Mouse (Mus musculus): ENCODE results near the gene Prkcb. TPM values are rescaled to one million over a fixed set of nuclear protein-coding genes. Genes with fewer than 3 reads are reported as not detected.
A peak's percentile ranks its signal among the peaks of the same experiment; 100 is the strongest.
"Not testable (repeated sequence)": the region's sequence is repeated elsewhere in the genome, so short reads cannot be mapped to it uniquely, and the experiment has no call there.

The Prkcb gene
- polyA plus RNA-seq (2016; fragmentation: Nextera tagmentation; extraction: Ambion mirVana) = 13.3 and 14.3 TPM in 2 replicates

- peak within 1 kb of the TSS; percentile 72 for H3K4me3 ChIP-seq
- H3K4me1 ChIP-seq = peaks cover 13% of the 10 kb centered on the region
- peak within 1 kb of the TSS; percentile 63 for H3K27ac ChIP-seq
- H3K9me3 ChIP-seq = no peaks in the 10 kb centered on the region
- peak; percentile 87 for DNase-seq (ENCODE audit: low spot score)
- 8% methylated on average over 40 of the region's 42 CpGs for WGBS
- peaks cover 50% of the 10 kb centered on the region for H3K27me3 ChIP-seq (ENCODE audit: insufficient read depth, poor library complexity, severe bottlenecking)
- H3K36me3 ChIP-seq = no peaks in the 10 kb centered on the region
Measured at GRCm38 (mm10) chr7:122288605-122289242, at the start of gene Prkcb. Gene Prkcb (plus strand): TSS chr7:122288751.

- H3K27me3 ChIP-seq (ENCODE audit: insufficient read depth, poor library complexity, severe bottlenecking) = no peaks in the 10 kb centered on the region
- no peaks in the 10 kb centered on the region for H3K36me3 ChIP-seq
- H3K9me3 ChIP-seq = no peaks in the 10 kb centered on the region
- no peak overlapping the region for H3K4me3 ChIP-seq
- no peak overlapping the region for H3K27ac ChIP-seq
- 79% methylated on average over 2 of the region's 2 CpGs for WGBS
- DNase-seq (ENCODE audit: low spot score) = no peak
- H3K4me1 ChIP-seq = no peaks in the 10 kb centered on the region
Measured at GRCm38 (mm10) chr7:122238939-122239338, 49.6 kb upstream of the Prkcb start.

GRCm38 (mm10) chr7:122240413-122241119 is 48.0 kb upstream of the Prkcb start:
- WGBS = 72% methylated on average over 6 of the region's 6 CpGs

GRCm38 (mm10) chr7:122242260-122242659 is 46.3 kb upstream of the Prkcb start:
- no peak for DNase-seq (ENCODE audit: low spot score)
- H3K36me3 ChIP-seq = no peaks in the 10 kb centered on the region
- 46% methylated on average over 1 of the region's 1 CpGs for WGBS
- no peak overlapping the region for H3K4me3 ChIP-seq
- no peaks in the 10 kb centered on the region for H3K27me3 ChIP-seq (ENCODE audit: insufficient read depth, poor library complexity, severe bottlenecking)
- no peaks in the 10 kb centered on the region for H3K9me3 ChIP-seq
- no peak overlapping the region for H3K27ac ChIP-seq
- H3K4me1 ChIP-seq = no peaks in the 10 kb centered on the region

More at GRCm38 (mm10) chr7:122240413-122241119, 48.0 kb upstream of the Prkcb start:
- no peaks in the 10 kb centered on the region for H3K27me3 ChIP-seq (ENCODE audit: insufficient read depth, poor library complexity, severe bottlenecking)
- H3K27ac ChIP-seq = no peak overlapping the region
- no peaks in the 10 kb centered on the region for H3K36me3 ChIP-seq
- H3K9me3 ChIP-seq = no peaks in the 10 kb centered on the region
- no peaks in the 10 kb centered on the region for H3K4me1 ChIP-seq
- DNase-seq (ENCODE audit: low spot score) = no peak
- H3K4me3 ChIP-seq = no peak overlapping the region

GRCm38 (mm10) chr7:122242744-122243143 is 45.8 kb upstream of the Prkcb start:
- H3K4me1 ChIP-seq; H3K27me3 ChIP-seq (ENCODE audit: insufficient read depth, poor library complexity, severe bottlenecking); H3K36me3 ChIP-seq; DNase-seq (ENCODE audit: low spot score); H3K27ac ChIP-seq; H3K9me3 ChIP-seq; H3K4me3 ChIP-seq: not testable (repeated sequence)

GRCm38 (mm10) chr7:122244166-122244565 is 44.4 kb upstream of the Prkcb start:
- no peak overlapping the region for H3K4me3 ChIP-seq
- no peaks in the 10 kb centered on the region for H3K9me3 ChIP-seq
- no peaks in the 10 kb centered on the region for H3K36me3 ChIP-seq
- no peaks in the 10 kb centered on the region for H3K4me1 ChIP-seq
- no peaks in the 10 kb centered on the region for H3K27me3 ChIP-seq (ENCODE audit: insufficient read depth, poor library complexity, severe bottlenecking)
- DNase-seq (ENCODE audit: low spot score) = no peak
- no peak overlapping the region for H3K27ac ChIP-seq
- 48% methylated on average over 7 of the region's 7 CpGs for WGBS

- no peaks in the 10 kb centered on the region for H3K4me1 ChIP-seq
- no peaks in the 10 kb centered on the region for H3K27me3 ChIP-seq (ENCODE audit: insufficient read depth, poor library complexity, severe bottlenecking)
Measured at GRCm38 (mm10) chr7:122244584-122244983, 44.0 kb upstream of the Prkcb start.

GRCm38 (mm10) chr7:122245976-122246375 is 42.6 kb upstream of the Prkcb start:
- Histone ChIP-seq H3K9me3 (no peaks in the 10 kb centered on the region), H3K4me3 (no peak overlapping the region), H3K27me3 (ENCODE audit: insufficient read depth, poor library complexity, severe bottlenecking) (no peaks in the 10 kb centered on the region), H3K4me1 (no peaks in the 10 kb centered on the region), H3K27ac (no peak overlapping the region), H3K36me3 (no peaks in the 10 kb centered on the region)
- 70% methylated on average over 4 of the region's 5 CpGs for WGBS
- no peak for DNase-seq (ENCODE audit: low spot score)

More at GRCm38 (mm10) chr7:122244584-122244983, 44.0 kb upstream of the Prkcb start:
- Histone ChIP-seq H3K9me3 (no peaks in the 10 kb centered on the region), H3K36me3 (no peaks in the 10 kb centered on the region), H3K27ac (no peak overlapping the region), H3K4me3 (no peak overlapping the region)
- no peak for DNase-seq (ENCODE audit: low spot score)
- WGBS = 53% methylated on average over 8 of the region's 8 CpGs

- H3K4me1 ChIP-seq = no peaks in the 10 kb centered on the region
- H3K27me3 ChIP-seq (ENCODE audit: insufficient read depth, poor library complexity, severe bottlenecking) = no peaks in the 10 kb centered on the region
- H3K36me3 ChIP-seq = no peaks in the 10 kb centered on the region
- H3K4me3 ChIP-seq = no peak overlapping the region
- no peaks in the 10 kb centered on the region for H3K9me3 ChIP-seq
- WGBS = 74% methylated on average over 10 of the region's 10 CpGs
- no peak for DNase-seq (ENCODE audit: low spot score)
- H3K27ac ChIP-seq = no peak overlapping the region
Measured at GRCm38 (mm10) chr7:122247254-122247864, 41.2 kb upstream of the Prkcb start.

GRCm38 (mm10) chr7:122249321-122249821 is 39.2 kb upstream of the Prkcb start:
- no peak overlapping the region for H3K27ac ChIP-seq
- H3K36me3 ChIP-seq = no peaks in the 10 kb centered on the region
- no peaks in the 10 kb centered on the region for H3K9me3 ChIP-seq
- 80% methylated on average over 9 of the region's 9 CpGs for whole genome bisulfite sequencing
- DNase-seq (ENCODE audit: low spot score) = no peak
- no peak overlapping the region for H3K4me3 ChIP-seq
- H3K27me3 ChIP-seq (ENCODE audit: insufficient read depth, poor library complexity, severe bottlenecking) = no peaks in the 10 kb centered on the region
- H3K4me1 ChIP-seq = no peaks in the 10 kb centered on the region

- Histone ChIP-seq H3K9me3 (no peaks in the 10 kb centered on the region), H3K36me3 (no peaks in the 10 kb centered on the region), H3K27me3 (ENCODE audit: insufficient read depth, poor library complexity, severe bottlenecking) (no peaks in the 10 kb centered on the region), H3K27ac (no peak overlapping the region), H3K4me1 (peaks cover 4% of the 10 kb centered on the region), H3K4me3 (no peak overlapping the region)
- peak; percentile 84 for DNase-seq (ENCODE audit: low spot score)
- WGBS = 27% methylated on average over 21 of the region's 21 CpGs
Measured at GRCm38 (mm10) chr7:122251197-122252011, 37.1 kb upstream of the Prkcb start.

- H3K36me3 ChIP-seq = no peaks in the 10 kb centered on the region
- no peak for DNase-seq (ENCODE audit: low spot score)
- H3K4me1 ChIP-seq = peaks cover 6% of the 10 kb centered on the region
- H3K27ac ChIP-seq = no peak overlapping the region
- peaks cover 5% of the 10 kb centered on the region; the same call in 1 of the 2 replicates for H3K27me3 ChIP-seq (ENCODE audit: insufficient read depth, poor library complexity, severe bottlenecking)
- H3K9me3 ChIP-seq = no peaks in the 10 kb centered on the region
- no peak overlapping the region for H3K4me3 ChIP-seq
- 79% methylated on average over 7 of the region's 7 CpGs for WGBS
Measured at GRCm38 (mm10) chr7:122256722-122257121, 31.8 kb upstream of the Prkcb start.

All from heart, embryonic 10.5 days (tissue).